Mouse (Mus musculus) testis, adult 2 months (tissue): Measurements from ENCODE around the gene Zcwpw1. TPM values are rescaled to one million over a fixed set of nuclear protein-coding genes. Genes with fewer than 3 reads are reported as not detected.

Source experiments
- H3K27ac ChIP-seq: fragments of 200-500 bp; 2 replicates; pipeline ENCODE4 v1.5.1; 2012; ENCODE audit warnings: low read depth, low read length; ENCODE audit not compliant: control insufficient read depth, insufficient read depth
- H3K27me3 ChIP-seq: fragments of 200-500 bp; 2 replicates; pipeline ENCODE4 v1.6.1; 2012; ENCODE audit warnings: mild to moderate bottlenecking, low read length, moderate library complexity; ENCODE audit not compliant: control insufficient read depth, insufficient read depth
- H3K36me3 ChIP-seq: fragments of 200-500 bp; 2 replicates; pipeline ENCODE4 v1.6.1; 2012; ENCODE audit warnings: mild to moderate bottlenecking, low read length; ENCODE audit not compliant: control insufficient read depth, insufficient read depth
- H3K4me1 ChIP-seq: fragments of 200-500 bp; 2 replicates; pipeline ENCODE4 v1.6.1; 2012; ENCODE audit warnings: low read length; ENCODE audit not compliant: control insufficient read depth, insufficient read depth
- H3K4me3 ChIP-seq: fragments of 200-500 bp; 2 replicates; pipeline ENCODE4 v1.5.1; 2012; ENCODE audit warnings: low read depth, mild to moderate bottlenecking, low read length, moderate library complexity, mixed read lengths; ENCODE audit not compliant: control insufficient read depth
- CTCF ChIP-seq: fragments of 200-500 bp; IDR thresholded peaks from 2 replicates; pipeline ENCODE4 v1.5.1; 2012; ENCODE audit warnings: low read depth, mild to moderate bottlenecking, inconsistent platforms, low read length, moderate library complexity; ENCODE audit not compliant: control insufficient read depth, insufficient read depth, insufficient replicate concordance
- POLR2A ChIP-seq: fragments of 200-500 bp; IDR thresholded peaks from 2 replicates; pipeline ENCODE4 v1.6.1; 2012; ENCODE audit warnings: low read depth, mild to moderate bottlenecking, inconsistent platforms, low read length, moderate library complexity; ENCODE audit not compliant: control insufficient read depth
- polyA plus RNA-seq: library from polyadenylated mRNA; depleted of rRNA; stranded (reverse); fragments of >200 nt; gene quantifications from 2 replicates; pipeline ENCODE4 v1.2.3, GENCODE M21; 2012

The Zcwpw1 gene
- polyA plus RNA-seq, 1 experiment, result 12.3 TPM

DNA sequence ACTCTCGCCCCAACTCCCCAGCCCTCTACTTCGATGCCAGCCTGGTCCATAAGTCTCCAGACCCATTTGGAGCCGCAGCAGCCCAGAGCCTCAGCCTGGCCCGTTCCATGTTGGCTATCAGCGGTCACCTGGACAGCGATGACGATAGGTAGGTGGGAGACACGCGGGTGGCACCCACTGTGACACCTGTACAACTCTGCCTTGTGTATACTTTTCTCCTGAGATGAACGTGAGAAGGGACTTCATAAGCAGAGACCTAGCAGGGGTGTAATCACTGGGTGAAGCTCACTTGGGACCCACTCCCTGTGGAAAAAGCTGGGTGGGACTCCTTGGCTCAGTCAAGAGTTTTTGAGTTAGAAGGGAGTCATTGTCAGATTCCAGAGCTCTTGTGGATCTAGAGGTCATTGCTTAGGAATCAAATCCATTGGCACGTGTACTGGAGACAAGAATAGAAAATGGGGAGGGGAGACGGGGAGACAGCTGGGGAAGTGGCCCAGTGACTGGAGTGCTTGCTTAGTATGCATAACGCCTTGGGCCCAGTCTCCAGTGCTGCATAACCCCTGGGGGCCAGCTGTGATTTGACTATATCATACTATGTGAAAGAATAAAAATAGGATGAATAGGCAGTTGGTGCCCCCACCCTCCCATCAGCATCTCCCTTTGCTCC, 36.2 kb upstream of the Zcwpw1 start:
- Histone ChIP-seq H3K27me3 (no peaks in the 10 kb centered on the region), H3K36me3 (no peaks in the 10 kb centered on the region), H3K4me1 (peaks cover 7% of the 10 kb centered on the region), H3K27ac (no peak overlapping the region), H3K4me3 (no peak overlapping the region)
- TF ChIP-seq CTCF (no peak), POLR2A (no peak)

DNA sequence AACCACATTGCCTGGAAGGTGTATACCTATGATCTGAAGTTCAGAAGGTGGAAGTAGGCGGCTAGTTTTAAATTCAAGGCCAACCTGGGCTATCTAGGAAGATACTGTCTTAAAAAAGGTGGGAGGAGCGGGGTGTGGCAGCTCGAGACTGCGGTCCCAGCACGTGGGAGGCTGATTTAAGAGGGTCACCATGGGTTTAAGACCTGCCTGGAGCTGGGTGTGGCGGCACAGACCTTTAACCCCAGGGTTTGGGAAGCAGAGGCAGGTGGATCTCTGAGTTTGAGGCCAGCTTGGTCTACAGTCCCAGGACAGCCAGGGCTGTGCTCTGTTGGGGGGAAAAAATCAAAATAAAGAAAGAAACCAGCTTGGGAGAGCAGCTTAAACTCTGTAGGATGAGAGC, 35.6 kb upstream of the Zcwpw1 start:
- no peak overlapping the region for H3K4me3 ChIP-seq
- H3K27ac ChIP-seq, result no peak overlapping the region
- no peaks in the 10 kb centered on the region for H3K36me3 ChIP-seq
- TF ChIP-seq POLR2A (no peak), CTCF (no peak)
- H3K4me1 ChIP-seq, result peaks cover 8% of the 10 kb centered on the region
- H3K27me3 ChIP-seq, result no peaks in the 10 kb centered on the region

DNA sequence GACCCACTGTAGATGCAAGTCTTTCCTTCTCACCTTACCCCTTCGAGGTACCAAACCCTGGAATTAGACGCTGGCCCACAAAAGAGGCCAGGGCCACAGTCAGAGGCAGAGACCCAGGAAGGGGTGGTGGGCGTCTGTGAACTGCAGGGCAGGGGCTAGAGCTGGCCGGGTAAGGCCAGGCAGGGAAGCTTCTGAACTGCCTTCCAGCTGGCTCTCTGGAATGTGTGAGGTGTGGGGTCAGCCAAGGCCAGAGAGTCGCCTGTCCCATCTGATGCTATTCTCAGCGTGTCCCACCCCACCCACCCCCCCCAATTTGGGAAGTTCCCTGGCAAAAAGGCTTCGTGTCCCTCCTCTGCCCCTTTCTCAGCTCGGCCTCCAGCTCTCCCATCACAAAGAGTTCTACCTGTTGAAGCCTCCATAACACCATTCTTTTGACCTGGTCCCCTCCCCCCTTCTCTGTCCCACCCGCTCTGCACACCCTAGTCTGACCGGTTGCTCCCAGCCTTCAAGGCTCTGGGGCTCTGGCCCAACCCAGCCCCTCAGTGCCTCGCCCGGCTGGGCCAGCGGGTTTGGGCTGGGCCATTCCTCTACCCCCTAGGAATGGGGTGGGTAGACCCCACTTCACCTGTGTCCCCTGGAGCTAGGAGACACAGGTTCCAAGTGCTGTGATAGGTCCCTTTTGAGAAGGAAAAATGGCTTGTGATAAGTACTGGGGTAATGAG, 34.3 kb upstream of the Zcwpw1 start:
- Histone ChIP-seq H3K4me1 (peaks cover 6% of the 10 kb centered on the region), H3K27ac (no peak overlapping the region), H3K36me3 (no peaks in the 10 kb centered on the region), H3K4me3 (no peak overlapping the region), H3K27me3 (no peaks in the 10 kb centered on the region)
- TF ChIP-seq POLR2A (no peak), CTCF (no peak)

DNA sequence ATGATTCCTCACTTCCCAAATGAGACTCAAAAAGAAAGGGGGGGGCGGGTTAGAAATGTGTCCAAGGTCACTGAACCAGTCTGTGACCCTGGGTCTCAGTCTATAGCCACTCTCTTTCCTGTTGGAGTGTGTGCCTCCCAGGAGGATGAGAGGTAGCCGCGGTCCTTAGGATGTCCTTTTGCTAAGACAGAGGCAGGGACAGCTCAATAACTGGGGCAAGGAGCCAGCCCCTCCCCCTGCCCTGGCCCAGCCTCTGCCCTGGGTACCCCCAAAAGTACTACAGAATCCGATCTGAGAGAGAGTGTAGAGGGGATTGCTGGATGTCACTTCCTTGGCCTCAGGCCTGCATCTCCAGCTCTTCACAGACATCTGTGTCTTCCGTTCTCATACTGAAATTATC, 32.2 kb upstream of the Zcwpw1 start:
- TF ChIP-seq POLR2A (no peak), CTCF (no peak)
- H3K36me3 ChIP-seq, result no peaks in the 10 kb centered on the region
- H3K4me3 ChIP-seq, result no peak overlapping the region
- H3K4me1 ChIP-seq, result peaks cover 6% of the 10 kb centered on the region
- H3K27me3 ChIP-seq, result no peaks in the 10 kb centered on the region
- H3K27ac ChIP-seq, result no peak overlapping the region

DNA sequence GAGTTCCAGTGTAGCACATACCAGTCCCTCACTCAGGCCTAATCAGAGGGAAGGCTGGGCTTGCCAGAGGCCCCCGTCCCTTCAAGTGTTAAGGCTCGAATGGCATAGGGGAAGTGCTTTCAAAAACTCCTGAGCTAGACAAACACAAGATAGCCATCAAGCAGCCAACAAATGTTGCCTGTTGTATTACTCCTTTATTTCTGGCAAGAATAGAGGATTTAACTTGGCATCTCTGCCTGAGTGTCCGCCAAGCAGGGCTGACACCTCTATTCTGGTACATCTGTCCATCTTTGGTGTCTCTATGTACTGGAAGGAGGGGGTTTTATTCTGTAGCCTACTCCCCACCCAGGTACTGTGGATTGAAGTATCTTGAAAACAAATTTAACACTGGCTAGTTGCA, 31.5 kb upstream of the Zcwpw1 start:
- Histone ChIP-seq H3K4me3 (no peak overlapping the region), H3K4me1 (peaks cover 6% of the 10 kb centered on the region), H3K27ac (no peak overlapping the region), H3K36me3 (no peaks in the 10 kb centered on the region), H3K27me3 (no peaks in the 10 kb centered on the region)
- no peak for TF ChIP-seq CTCF
- no peak for TF ChIP-seq POLR2A

DNA sequence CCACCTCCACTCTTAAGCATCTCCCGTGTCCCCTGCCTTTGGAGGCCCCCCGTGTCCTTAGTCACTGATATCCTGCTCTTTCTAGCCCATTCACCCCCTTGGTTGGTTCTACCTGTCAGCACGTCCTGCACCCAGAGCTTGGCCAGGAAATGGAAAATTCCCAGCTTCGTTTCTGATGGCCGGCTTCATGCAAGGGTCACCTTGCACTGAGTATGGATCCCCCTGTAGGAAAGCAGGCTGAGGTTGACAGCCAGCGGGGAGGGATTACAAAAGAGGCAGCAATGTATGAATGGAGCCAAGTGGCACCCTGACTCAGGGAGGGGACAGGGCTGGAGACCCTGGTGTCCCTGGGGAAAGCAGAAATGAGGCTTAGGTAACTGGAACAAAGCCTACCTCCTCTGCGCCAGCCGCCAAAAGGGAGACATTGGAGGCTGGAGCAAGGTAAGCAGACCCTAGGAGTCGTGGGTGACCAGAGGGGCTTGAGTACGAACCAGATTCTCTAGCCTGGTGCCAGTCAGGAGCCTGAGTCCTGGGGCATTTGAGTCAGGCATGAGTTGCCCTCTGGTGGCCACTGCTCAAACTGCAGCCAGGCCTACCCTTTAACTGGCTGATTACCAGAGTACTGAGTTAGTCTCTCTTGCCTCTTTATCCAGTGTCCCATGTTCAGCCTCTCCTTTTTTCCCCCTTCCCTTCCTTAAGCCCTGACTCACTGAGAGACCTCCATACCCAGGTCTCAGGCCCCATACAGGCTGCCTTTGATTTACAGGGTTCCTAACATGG, 30.5 kb upstream of the Zcwpw1 start:
- peaks cover 6% of the 10 kb centered on the region for H3K4me1 ChIP-seq
- no peak overlapping the region for H3K27ac ChIP-seq
- H3K36me3 ChIP-seq, result no peaks in the 10 kb centered on the region
- no peaks in the 10 kb centered on the region for H3K27me3 ChIP-seq
- no peak overlapping the region for H3K4me3 ChIP-seq
- no peak for TF ChIP-seq POLR2A
- TF ChIP-seq CTCF, result peak; percentile 86

DNA sequence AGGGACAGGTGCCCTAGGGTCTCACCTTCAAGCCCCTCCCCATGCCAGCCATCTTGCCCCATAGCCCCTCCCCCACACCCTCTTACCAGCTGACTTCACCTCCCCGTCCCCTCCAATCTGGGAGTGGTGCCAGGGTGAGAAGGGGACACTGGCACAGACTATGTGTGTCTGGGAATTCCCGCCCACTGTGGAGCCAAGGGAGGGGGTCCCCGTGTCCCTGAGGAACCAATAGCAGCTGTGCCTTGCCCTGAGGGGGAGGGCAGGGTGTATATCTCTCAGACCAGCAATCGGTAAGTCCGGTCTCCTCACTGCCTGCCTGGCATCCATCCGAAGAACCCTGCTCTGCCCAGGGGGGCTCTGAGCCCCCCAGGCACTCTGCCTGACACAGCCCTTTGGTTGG, 29.7 kb upstream of the Zcwpw1 start:
- TF ChIP-seq POLR2A, result no peak
- no peak for TF ChIP-seq CTCF
- H3K36me3 ChIP-seq, result no peaks in the 10 kb centered on the region
- H3K4me1 ChIP-seq, result peaks cover 6% of the 10 kb centered on the region
- no peaks in the 10 kb centered on the region for H3K27me3 ChIP-seq
- peak overlapping the region; percentile 66 for H3K4me3 ChIP-seq
- H3K27ac ChIP-seq, result no peak overlapping the region
